Mouse (Mus musculus) bone marrow macrophage, adult 2 months (primary cell): ENCODE results near the gene Dpp9. TPM values are rescaled to one million over a fixed set of nuclear protein-coding genes. Genes with fewer than 3 reads are reported as not detected.
"Not testable (repeated sequence)": the region's sequence is repeated elsewhere in the genome, so short reads cannot be mapped to it uniquely, and the experiment has no call there.

Experiments used
- H3K27ac ChIP-seq: 2 replicates; pipeline ENCODE4 v1.5.1; 2012; ENCODE audit warnings: low read depth, low read length; ENCODE audit not compliant: insufficient read depth
- H3K4me1 ChIP-seq: 2 replicates; pipeline ENCODE4 v1.6.1; 2012; ENCODE audit warnings: low read length; ENCODE audit not compliant: control insufficient read depth, insufficient read depth
- H3K4me3 ChIP-seq: 2 replicates; pipeline ENCODE4 v1.5.1; 2012; ENCODE audit warnings: mild to moderate bottlenecking, low read length, moderate library complexity; ENCODE audit not compliant: insufficient read depth
- CTCF ChIP-seq: IDR thresholded peaks from 2 replicates; pipeline ENCODE4 v1.5.1; 2012; ENCODE audit warnings: low read depth, mild to moderate bottlenecking, low read length, moderate library complexity
- POLR2A ChIP-seq: IDR thresholded peaks from 2 replicates; pipeline ENCODE4 v1.6.1; 2012; ENCODE audit warnings: mild to moderate bottlenecking, low read depth, low read length, borderline replicate concordance
- polyA plus RNA-seq: library from polyadenylated mRNA; stranded (reverse); fragments of >200 nt; gene quantifications from 2 replicates; pipeline ENCODE4 v1.2.4, GENCODE M21; 2012; ENCODE audit not compliant: missing spikeins, insufficient read depth, insufficient read length

Dpp9 gene
- 22.2 and 25.0 TPM in 2 replicates for polyA plus RNA-seq

DNA sequence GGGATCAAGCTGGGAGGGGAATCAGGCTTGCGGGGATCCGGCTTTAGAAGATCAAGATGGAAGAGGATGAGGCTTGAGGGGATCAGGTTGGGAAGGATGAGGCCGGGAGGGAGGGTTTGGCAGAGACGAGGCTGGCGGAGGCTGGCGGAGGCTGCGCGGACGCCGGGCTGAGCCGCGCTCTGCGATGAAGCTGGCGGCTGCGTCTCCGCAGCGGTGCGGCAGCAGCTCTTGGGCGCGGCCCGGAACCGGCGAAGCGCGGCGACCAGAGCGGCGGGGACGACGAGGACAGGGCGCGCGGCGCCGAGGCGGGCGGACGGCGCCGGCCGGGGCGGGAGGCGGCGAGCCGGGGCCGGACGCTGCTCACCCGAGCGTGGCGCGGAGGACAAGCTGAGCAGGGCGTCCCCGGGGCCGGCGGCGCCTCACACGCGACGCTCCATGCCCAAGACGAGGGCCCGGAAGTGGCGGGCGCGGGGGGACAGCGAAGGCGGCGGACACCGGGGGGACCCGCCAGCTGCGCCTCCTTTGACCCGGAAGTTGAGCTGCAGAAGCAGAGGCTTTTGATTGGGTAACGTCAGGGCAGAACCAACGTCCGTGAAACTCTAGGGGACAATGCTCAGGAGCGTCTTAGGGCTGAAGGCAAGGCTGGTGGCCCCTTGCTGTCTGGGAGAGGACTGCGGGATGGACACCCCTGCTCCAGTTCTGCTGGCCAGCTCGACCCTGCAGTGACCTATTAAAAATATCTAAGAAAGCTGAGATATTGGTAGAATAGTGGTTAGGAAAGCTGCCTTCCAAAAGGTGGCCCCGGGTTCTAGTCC lies at the start of gene Dpp9:
TSS of gene Dpp9 (minus strand) at position 529 of the 815 bp plus-strand sequence.
- H3K4me3 ChIP-seq: peak within 1 kb of the TSS; percentile 91
- no peak for TF ChIP-seq POLR2A
- peaks cover 20% of the 10 kb centered on the region for H3K4me1 ChIP-seq
- peak within 1 kb of the TSS; percentile 93 for H3K27ac ChIP-seq

DNA sequence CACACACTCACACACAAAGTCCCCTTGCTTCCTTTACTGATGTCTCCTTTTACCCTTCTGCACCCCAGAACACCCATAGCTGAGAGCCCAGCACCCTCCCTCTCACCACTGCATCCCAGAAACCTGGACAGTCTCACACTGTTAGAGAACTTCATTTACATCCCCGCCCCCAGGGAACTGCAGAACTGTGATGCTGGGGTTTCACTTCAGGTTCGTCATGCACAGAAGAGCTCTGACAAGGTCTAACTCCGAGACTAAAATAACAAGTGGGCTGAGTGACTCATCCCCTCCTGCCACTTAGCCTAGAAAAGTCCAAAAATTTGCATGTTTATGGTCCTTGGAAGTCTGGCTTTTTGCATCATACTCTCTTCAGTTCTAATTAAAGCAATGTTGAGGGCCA lies 47.6 kb upstream of the Dpp9 start:
- TF ChIP-seq POLR2A: no peak
- no peak for TF ChIP-seq CTCF
- Histone ChIP-seq H3K4me1 (peaks cover 42% of the 10 kb centered on the region), H3K4me3 (no peak overlapping the region), H3K27ac (peak overlapping the region; percentile 98)

DNA sequence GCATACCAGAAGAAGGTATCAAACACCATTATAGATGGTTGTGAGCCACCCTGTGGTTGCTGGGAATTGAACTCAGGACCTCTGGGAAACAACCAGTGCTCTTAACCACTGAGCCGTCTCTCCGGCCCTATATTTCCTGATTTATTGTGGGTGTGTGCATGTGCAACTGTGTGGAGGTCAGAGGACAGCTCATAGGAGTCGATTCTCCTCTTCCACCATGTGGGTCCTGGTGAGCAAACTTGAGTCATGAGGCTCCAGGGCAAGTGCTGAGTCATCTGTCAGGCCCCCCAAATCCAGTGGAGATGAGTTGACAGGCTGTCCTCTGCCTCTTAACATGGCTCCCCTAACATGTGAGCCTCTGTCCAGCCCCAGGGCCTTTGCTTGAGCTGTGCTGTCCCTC lies 47.2 kb upstream of the Dpp9 start:
- Histone ChIP-seq H3K4me3 (no peak overlapping the region), H3K4me1 (peaks cover 42% of the 10 kb centered on the region), H3K27ac (peak overlapping the region; percentile 98)
- TF ChIP-seq CTCF (no peak), POLR2A (no peak)

DNA sequence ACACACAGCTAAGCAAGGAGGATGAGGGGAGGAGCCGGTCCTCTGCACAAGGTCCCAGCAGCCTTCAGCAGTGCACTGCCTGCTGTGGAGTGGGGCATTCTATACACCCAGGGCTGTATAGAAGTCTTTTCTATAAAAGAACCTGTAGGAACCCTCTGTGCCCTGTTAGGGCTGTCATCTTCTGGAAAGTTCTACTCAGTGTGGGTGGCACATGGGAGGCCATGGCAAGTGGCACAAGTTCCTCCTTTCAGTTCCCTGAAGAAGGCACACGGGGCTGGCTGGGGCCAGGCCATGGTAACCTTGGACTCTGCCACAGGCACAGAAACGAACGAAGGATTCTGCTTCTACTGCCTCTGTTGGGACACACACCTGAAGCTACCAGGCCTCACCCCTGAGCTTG lies 46.3 kb upstream of the Dpp9 start:
- TF ChIP-seq CTCF (no peak), POLR2A (no peak)
- Histone ChIP-seq H3K4me1 (peaks cover 49% of the 10 kb centered on the region), H3K27ac (peak overlapping the region; percentile 98), H3K4me3 (no peak overlapping the region)

DNA sequence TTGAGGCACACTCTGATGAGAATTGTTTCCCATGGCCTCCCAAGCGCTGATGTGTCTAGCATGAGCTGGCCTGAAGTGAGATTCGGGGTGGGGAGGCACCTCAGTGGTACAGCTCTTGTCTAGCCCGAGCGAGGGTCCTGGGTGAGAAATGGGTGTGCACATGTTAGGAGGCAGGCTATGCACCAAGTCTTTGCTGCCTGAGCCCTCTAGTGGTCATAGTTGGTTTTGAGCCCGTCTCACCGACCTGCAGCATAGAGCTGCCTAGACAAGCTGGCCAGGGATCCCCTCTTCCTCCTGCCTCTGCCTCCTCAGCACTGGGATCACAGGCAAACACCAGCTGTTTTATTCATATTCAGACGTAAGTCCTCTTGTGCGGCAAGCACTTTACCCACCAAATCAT lies 45.3 kb upstream of the Dpp9 start:
- Histone ChIP-seq H3K27ac (peak overlapping the region; percentile 34), H3K4me1 (peaks cover 56% of the 10 kb centered on the region), H3K4me3 (no peak overlapping the region)
- peak; percentile 61 for TF ChIP-seq CTCF
- no peak for TF ChIP-seq POLR2A

DNA sequence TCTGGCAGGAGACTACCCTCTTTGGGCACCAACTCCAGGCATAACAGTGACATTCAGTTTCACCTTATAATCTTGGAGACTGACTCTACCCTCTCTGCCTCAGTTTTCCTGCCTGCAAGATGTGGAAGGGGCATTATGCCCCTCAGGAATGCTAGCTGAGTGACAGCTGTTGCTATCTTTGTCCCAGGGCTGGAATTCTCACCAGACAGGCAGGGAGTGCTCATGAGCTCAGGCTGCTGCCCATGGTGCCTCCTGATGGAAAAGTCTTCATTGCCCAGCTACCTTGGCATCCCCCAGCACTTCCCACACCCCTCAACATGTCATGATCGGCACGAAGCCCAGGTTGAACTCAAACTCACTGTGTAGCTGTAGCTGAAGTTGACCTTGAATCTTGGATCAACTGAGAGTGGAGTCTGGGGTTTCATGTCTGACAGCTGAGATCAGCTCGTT lies 44.0 kb upstream of the Dpp9 start:
- TF ChIP-seq CTCF (no peak), POLR2A (no peak)
- Histone ChIP-seq H3K4me1 (peaks cover 54% of the 10 kb centered on the region), H3K4me3 (no peak overlapping the region), H3K27ac (no peak overlapping the region)

DNA sequence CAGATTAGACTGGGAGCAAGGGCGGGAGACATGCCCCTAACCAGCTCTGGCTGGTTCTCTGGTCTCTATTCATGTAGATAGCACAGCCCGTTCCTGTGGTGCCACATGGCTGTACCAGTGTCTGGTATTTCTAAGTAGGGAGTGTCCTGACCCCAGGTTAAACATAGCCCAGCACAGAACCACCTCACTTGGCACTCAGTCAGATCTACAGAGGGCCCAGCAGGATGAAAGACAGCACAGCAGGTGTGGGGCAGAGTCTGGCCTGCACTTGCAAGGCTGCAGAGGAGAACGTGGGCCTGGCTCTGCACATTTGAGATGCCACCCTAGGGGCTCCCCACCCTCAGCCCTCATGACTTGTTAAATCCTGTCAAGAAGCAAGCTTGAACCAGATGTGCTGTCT lies 42.5 kb upstream of the Dpp9 start:
- Histone ChIP-seq H3K4me3 (no peak overlapping the region), H3K27ac (no peak overlapping the region), H3K4me1 (peaks cover 48% of the 10 kb centered on the region)
- TF ChIP-seq POLR2A (no peak), CTCF (no peak)

DNA sequence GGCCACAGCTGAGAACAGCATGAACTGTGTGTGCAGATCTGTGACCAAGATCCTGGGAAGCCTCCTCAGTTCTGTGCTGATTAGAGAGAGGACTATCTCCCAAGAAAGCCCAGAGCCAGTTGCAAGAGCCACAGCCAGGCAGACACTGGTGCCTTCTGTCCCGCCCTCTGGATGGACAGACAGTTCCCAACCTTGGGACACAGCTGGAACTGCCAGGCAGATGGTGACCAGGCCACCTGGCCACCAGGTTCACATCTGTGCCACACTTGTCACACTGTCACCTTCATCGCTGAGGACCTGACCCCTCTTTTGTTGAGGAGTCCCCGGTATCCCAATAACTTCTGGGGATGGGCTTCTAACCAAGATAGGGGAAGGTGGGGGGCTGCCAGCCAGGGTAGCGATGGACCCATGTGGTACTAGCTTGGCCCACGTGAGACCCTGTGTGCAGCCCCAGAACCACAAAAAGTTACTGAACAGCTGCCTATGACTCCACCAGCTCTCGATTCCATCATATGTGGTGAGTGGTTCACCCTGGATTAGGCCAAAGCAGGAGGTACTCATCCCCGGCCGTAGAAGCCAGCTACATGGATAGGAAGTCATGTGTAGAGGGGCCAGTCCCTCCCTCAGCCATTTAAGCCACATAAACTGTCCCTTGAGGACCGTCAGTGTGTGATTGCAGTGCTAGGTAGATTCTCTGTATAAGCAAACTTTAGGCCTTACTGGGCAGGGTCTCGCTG lies 40.8 kb upstream of the Dpp9 start:
- TF ChIP-seq POLR2A (no peak), CTCF (no peak)
- H3K4me1 ChIP-seq: peaks cover 37% of the 10 kb centered on the region
- peak overlapping the region; percentile 79 for H3K4me3 ChIP-seq
- H3K27ac ChIP-seq: peak overlapping the region; percentile 38

DNA sequence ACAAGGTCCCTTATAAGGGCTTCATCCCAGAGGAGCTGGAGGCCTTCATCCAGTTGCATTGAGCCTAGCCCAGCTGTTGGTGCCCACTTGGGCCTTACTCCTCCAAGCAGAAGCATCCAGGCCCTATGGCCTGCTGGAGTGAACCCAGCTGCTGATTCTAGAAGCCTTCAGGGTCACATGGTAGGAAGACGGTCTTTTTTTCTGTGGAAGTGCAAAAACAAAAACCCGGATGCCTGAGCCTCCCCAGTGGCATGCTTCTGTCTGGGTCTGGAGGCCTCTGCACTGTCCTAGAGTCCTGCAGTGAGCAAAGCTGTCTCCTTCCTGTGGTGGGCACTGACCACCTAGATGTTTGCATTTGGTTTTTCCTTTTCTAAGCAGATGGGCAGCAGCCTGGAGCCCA lies 40.1 kb upstream of the Dpp9 start:
- peak overlapping the region; percentile 79 for H3K4me3 ChIP-seq
- H3K27ac ChIP-seq: peak overlapping the region; percentile 38
- peaks cover 33% of the 10 kb centered on the region for H3K4me1 ChIP-seq

DNA sequence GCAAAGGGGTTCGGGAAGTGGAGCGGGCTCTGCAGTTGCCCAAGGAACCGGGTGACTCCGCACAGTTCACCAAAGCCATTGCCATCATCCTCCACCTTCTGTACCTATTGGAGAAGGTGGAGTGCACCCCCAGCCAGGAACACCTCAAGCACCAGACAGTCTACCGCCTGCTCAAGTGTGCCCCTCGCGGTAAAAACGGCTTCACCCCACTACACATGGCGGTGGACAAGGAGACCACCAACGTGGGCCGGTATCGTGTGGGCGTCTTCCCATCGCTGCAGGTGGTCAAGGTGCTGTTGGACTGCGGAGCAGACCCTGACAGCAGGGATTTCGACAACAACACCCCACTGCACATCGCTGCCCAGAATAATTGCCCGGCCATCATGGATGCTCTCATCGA lies 39.6 kb upstream of the Dpp9 start:
- Histone ChIP-seq H3K4me3 (peak overlapping the region; percentile 79), H3K4me1 (peaks cover 33% of the 10 kb centered on the region)
- not testable (repeated sequence) for H3K27ac ChIP-seq
